Mouse (Mus musculus): ENCODE data around the gene Tars2.

The Tars2 gene

GRCm38 (mm10) chr3:95734092-95734702 lies 25.8 kb downstream of the Tars2 start:
- DNase-seq, result peak; percentile 39 to 46

GRCm38 (mm10) chr3:95732744-95733521 lies 27.1 kb downstream of the Tars2 start:
- peak; percentile 72 to 82 for DNase-seq

- no peak for DNase-seq
Observed at GRCm38 (mm10) chr3:95732297-95732696, 27.7 kb downstream of the Tars2 start.

- DNase-seq, result no peak
Observed at GRCm38 (mm10) chr3:95731802-95732201, 28.2 kb downstream of the Tars2 start.

GRCm38 (mm10) chr3:95730431-95730830 lies 29.6 kb downstream of the Tars2 start:
- DNase-seq, result no peak

GRCm38 (mm10) chr3:95728906-95729305 lies 31.1 kb downstream of the Tars2 start:
- DNase-seq, result peak; percentile 42 to 51

- DNase-seq, result no peak
Observed at GRCm38 (mm10) chr3:95726696-95727358, 33.2 kb downstream of the Tars2 start.

GRCm38 (mm10) chr3:95725863-95726262 lies 34.1 kb downstream of the Tars2 start:
- no peak for DNase-seq

GRCm38 (mm10) chr3:95722386-95722785 lies 37.6 kb downstream of the Tars2 start:
- DNase-seq, result no peak

GRCm38 (mm10) chr3:95718153-95718552 lies 41.9 kb downstream of the Tars2 start:
- DNase-seq, result no peak

- DNase-seq, result no peak
Observed at GRCm38 (mm10) chr3:95716075-95716474, 43.9 kb downstream of the Tars2 start.

GRCm38 (mm10) chr3:95709967-95710366 lies 50.0 kb downstream of the Tars2 start:
- DNase-seq, result no peak

GRCm38 (mm10) chr3:95709044-95709443 lies 51.0 kb downstream of the Tars2 start:
- DNase-seq, result no peak

- no peak for DNase-seq
Observed at GRCm38 (mm10) chr3:95707497-95707896, 52.5 kb downstream of the Tars2 start.

- DNase-seq, result no peak
Observed at GRCm38 (mm10) chr3:95706273-95706672, 53.7 kb downstream of the Tars2 start.

- DNase-seq, result peak in 1 of 2 experiments; percentile 58
Observed at GRCm38 (mm10) chr3:95704612-95705011, 55.4 kb downstream of the Tars2 start.

- DNase-seq, result no peak
Observed at GRCm38 (mm10) chr3:95703276-95703675, 56.7 kb downstream of the Tars2 start.

- DNase-seq, result peak; percentile 83 to 90
Observed at GRCm38 (mm10) chr3:95701877-95702540, 58.0 kb downstream of the Tars2 start.

- no peak for DNase-seq
Observed at GRCm38 (mm10) chr3:95701085-95701484, 58.9 kb downstream of the Tars2 start.

GRCm38 (mm10) chr3:95700233-95700681 lies 59.7 kb downstream of the Tars2 start:
- no peak for DNase-seq

- no peak for DNase-seq
Observed at GRCm38 (mm10) chr3:95698286-95698685, 61.7 kb downstream of the Tars2 start.

- DNase-seq, result peak; percentile 79 to 87
Observed at GRCm38 (mm10) chr3:95696360-95696759, 63.6 kb downstream of the Tars2 start.

- no peak for DNase-seq
Observed at GRCm38 (mm10) chr3:95695796-95696195, 64.2 kb downstream of the Tars2 start.

Data from lung, adult 18-20 months (tissue).